Mouse (Mus musculus): Measurements from ENCODE around the gene Usp1.
"Not testable (repeated sequence)": the region's sequence is repeated elsewhere in the genome, so short reads cannot be mapped to it uniquely, and the experiment has no call there.

Gene Usp1

GRCm38 (mm10) chr4:98923568-98924070 lies at the start of gene Usp1:
Gene Usp1, plus strand, starts transcription at chr4:98923810.
- DNase-seq (ENCODE audit: low read depth) = no peak

- DNase-seq (ENCODE audit: low read depth) = no peak
Measured at GRCm38 (mm10) chr4:98882706-98883105, 40.9 kb upstream of the Usp1 start.

GRCm38 (mm10) chr4:98886377-98886776 lies 37.2 kb upstream of the Usp1 start:
- DNase-seq (ENCODE audit: low read depth) = no peak

GRCm38 (mm10) chr4:98887148-98887547 lies 36.5 kb upstream of the Usp1 start:
- peak; percentile 17 for DNase-seq (ENCODE audit: low read depth)

- DNase-seq (ENCODE audit: low read depth) = no peak
Measured at GRCm38 (mm10) chr4:98910246-98910645, 13.4 kb upstream of the Usp1 start.

- no peak for DNase-seq (ENCODE audit: low read depth)
Measured at GRCm38 (mm10) chr4:98917724-98918123, 5.9 kb upstream of the Usp1 start.

GRCm38 (mm10) chr4:98918204-98918603 lies 5.4 kb upstream of the Usp1 start:
- no peak for DNase-seq (ENCODE audit: low read depth)

GRCm38 (mm10) chr4:98920896-98921295 lies 2.7 kb upstream of the Usp1 start:
- no peak for DNase-seq (ENCODE audit: low read depth)

- DNase-seq (ENCODE audit: low read depth) = peak; percentile 15
Measured at GRCm38 (mm10) chr4:98922061-98922642, 1.5 kb upstream of the Usp1 start.

GRCm38 (mm10) chr4:98922643-98923567 lies 705 bp upstream of the Usp1 start:
- DNase-seq (ENCODE audit: low read depth) = peak; percentile 95

GRCm38 (mm10) chr4:98924071-98924905 lies 678 bp downstream of the Usp1 start:
- peak; percentile 28 for DNase-seq (ENCODE audit: low read depth)

- no peak for DNase-seq (ENCODE audit: low read depth)
Measured at GRCm38 (mm10) chr4:98924906-98925178, 1.2 kb downstream of the Usp1 start.

- DNase-seq (ENCODE audit: low read depth) = peak; percentile 8
Measured at GRCm38 (mm10) chr4:98925250-98925781, 1.7 kb downstream of the Usp1 start.

GRCm38 (mm10) chr4:98936036-98936435 lies 12.4 kb downstream of the Usp1 start:
- DNase-seq (ENCODE audit: low read depth) = no peak

- DNase-seq (ENCODE audit: low read depth) = not testable (repeated sequence)
Measured at GRCm38 (mm10) chr4:98938210-98938609, 14.6 kb downstream of the Usp1 start.

- no peak for DNase-seq (ENCODE audit: low read depth)
Measured at GRCm38 (mm10) chr4:98950563-98950962, 27.0 kb downstream of the Usp1 start.

GRCm38 (mm10) chr4:98955986-98956385 lies 32.4 kb downstream of the Usp1 start:
- no peak for DNase-seq (ENCODE audit: low read depth)

GRCm38 (mm10) chr4:98960243-98960642 lies 36.6 kb downstream of the Usp1 start:
- no peak for DNase-seq (ENCODE audit: low read depth)

- no peak for DNase-seq (ENCODE audit: low read depth)
Measured at GRCm38 (mm10) chr4:98969946-98970345, 46.3 kb downstream of the Usp1 start.

- DNase-seq (ENCODE audit: low read depth) = no peak
Measured at GRCm38 (mm10) chr4:98975741-98976140, 52.1 kb downstream of the Usp1 start.

GRCm38 (mm10) chr4:98978288-98978687 lies 54.7 kb downstream of the Usp1 start:
- DNase-seq (ENCODE audit: low read depth) = not testable (repeated sequence)

GRCm38 (mm10) chr4:98978693-98979092 lies 55.1 kb downstream of the Usp1 start:
- no peak for DNase-seq (ENCODE audit: low read depth)
